Mouse (Mus musculus) frontal cortex, postnatal 36 days (tissue): ENCODE measurements around the gene Prex1.

Experiments
- DNase-seq, 2 experiments: peaks; one replicate each; pipeline ENCODE4 v3.0.0; 2022; ENCODE audit warnings: low spot score in 2 of 2

Prex1 gene

GRCm38 (mm10) chr2:166636867-166637672, 76.6 kb downstream of the Prex1 start:
- DNase-seq, result peak; percentile 71 to 78

- no peak for DNase-seq
Observed at GRCm38 (mm10) chr2:166635521-166635920, 78.1 kb downstream of the Prex1 start.

- peak; percentile 45 to 68 for DNase-seq
Observed at GRCm38 (mm10) chr2:166632571-166633361, 80.9 kb downstream of the Prex1 start.

- DNase-seq, result no peak
Observed at GRCm38 (mm10) chr2:166631621-166632171, 81.9 kb downstream of the Prex1 start.

- no peak for DNase-seq
Observed at GRCm38 (mm10) chr2:166631189-166631588, 82.4 kb downstream of the Prex1 start.

GRCm38 (mm10) chr2:166629941-166630674, 83.5 kb downstream of the Prex1 start:
- DNase-seq, result peak; percentile 53 to 54

GRCm38 (mm10) chr2:166627578-166627977, 86.1 kb downstream of the Prex1 start:
- no peak for DNase-seq

- DNase-seq, result no peak
Observed at GRCm38 (mm10) chr2:166625219-166625618, 88.4 kb downstream of the Prex1 start.

- DNase-seq, result no peak
Observed at GRCm38 (mm10) chr2:166623081-166623567, 90.5 kb downstream of the Prex1 start.

GRCm38 (mm10) chr2:166622590-166622989, 91.0 kb downstream of the Prex1 start:
- DNase-seq, result no peak

GRCm38 (mm10) chr2:166622079-166622478, 91.6 kb downstream of the Prex1 start:
- DNase-seq, result no peak

- DNase-seq, result no peak
Observed at GRCm38 (mm10) chr2:166620529-166621466, 92.8 kb downstream of the Prex1 start.

- DNase-seq, result no peak
Observed at GRCm38 (mm10) chr2:166619906-166620490, 93.6 kb downstream of the Prex1 start.

GRCm38 (mm10) chr2:166619270-166619669, 94.4 kb downstream of the Prex1 start:
- no peak for DNase-seq

- no peak for DNase-seq
Observed at GRCm38 (mm10) chr2:166617706-166618105, 95.9 kb downstream of the Prex1 start.

GRCm38 (mm10) chr2:166615338-166616075, 98.1 kb downstream of the Prex1 start:
- DNase-seq, result no peak

GRCm38 (mm10) chr2:166610271-166610670, 103.4 kb downstream of the Prex1 start:
- no peak for DNase-seq

GRCm38 (mm10) chr2:166608509-166608908, 105.1 kb downstream of the Prex1 start:
- no peak for DNase-seq

- no peak for DNase-seq
Observed at GRCm38 (mm10) chr2:166606481-166607245, 107.0 kb downstream of the Prex1 start.
